Mouse (Mus musculus): ENCODE data around the gene Sec63. TPM values are rescaled to one million over a fixed set of nuclear protein-coding genes. Genes with fewer than 3 reads are reported as not detected.

The Sec63 gene
- 10 to 100 TPM; 40.3 to 43.1 TPM for polyA plus RNA-seq (2017; shearing (Covaris generic))

GRCm38 (mm10) chr10:42760999-42761900 lies at the start of gene Sec63:
Sec63 (plus strand) TSS chr10:42761496.

GRCm38 (mm10) chr10:42860159-42860911 lies 99.0 kb downstream of the Sec63 start, which contains the start of gene Scml4:
Scml4 (plus strand) TSS chr10:42860370.

Other genes with a start within 250 kb of the Sec63 start
- gene Nr2e1, start 177.9 kb upstream of the Sec63 start, polyA plus RNA-seq (2017; shearing (Covaris generic)): under 1 TPM in 1 of 2 experiments, not detected in 1; 0.27 TPM
- gene Ostm1, start 177.7 kb upstream of the Sec63 start, polyA plus RNA-seq (2017; shearing (Covaris generic)): 10 to 100 TPM; 65.1 to 86.9 TPM
- gene Scml4, start 98.9 kb downstream of the Sec63 start, polyA plus RNA-seq (2017; shearing (Covaris generic)): 10 to 100 TPM; 39.1 to 95.1 TPM